Mouse (Mus musculus) ES-Bruce4 (cell line): ENCODE data around the gene Setd1b.

Source experiments
- CTCF ChIP-seq: IDR thresholded peaks from one replicate; pipeline ENCODE4 v1.8.1; 2011; ENCODE audit warnings: low read depth, low read length
- EP300 ChIP-seq: IDR thresholded peaks from 2 replicates; pipeline ENCODE4 v1.6.1; 2011; ENCODE audit warnings: low read depth, low read length; ENCODE audit not compliant: insufficient read depth

GRCm38 (mm10) chr5:123125638-123126406 lies 16.2 kb upstream of the Setd1b start:
- TF ChIP-seq EP300 (no peak), CTCF (no peak)
